Mouse (Mus musculus): ENCODE measurements at regions not wholly inside any gene's neighbourhood (a gene's known extent, or its start where the extent isn't known, plus 50 kb on each side); places are given as distances from the start of the nearest gene placed in this dataset.
"Not testable (repeated sequence)": the region's sequence is repeated elsewhere in the genome, so short reads cannot be mapped to it uniquely, and the experiment has no call there.

DNA sequence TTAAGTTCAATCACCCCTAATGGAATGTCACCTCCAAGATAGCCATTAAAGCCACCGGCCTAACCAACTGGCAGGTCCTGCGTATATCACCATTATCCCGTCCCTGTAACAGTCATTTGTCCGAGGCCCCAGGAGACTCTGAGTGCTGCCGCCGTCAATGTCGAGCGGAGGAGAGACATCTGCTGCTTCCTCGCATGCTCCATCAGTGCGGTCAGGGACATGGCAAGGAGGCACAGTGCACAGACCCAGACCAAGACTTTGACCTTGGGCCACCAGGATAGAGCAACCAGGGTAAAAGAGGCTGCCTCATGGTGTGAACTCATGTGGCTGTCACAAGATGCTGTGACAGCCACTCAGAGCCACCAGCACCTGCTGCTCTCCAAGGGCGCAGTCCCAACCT, 172.9 kb downstream of the Tomm20 start:
- DNase-seq (ENCODE audit: low read depth, low spot score), result no peak
- no peaks in the 10 kb centered on the region for H3K27me3 ChIP-seq (ENCODE audit: control insufficient read depth in 1 of 2, insufficient read depth in 2 of 2, low read length in 2 of 2)
- no peaks in the 10 kb centered on the region for H3K36me3 ChIP-seq (ENCODE audit: control insufficient read depth in 1 of 2, insufficient read depth in 2 of 2, low read length in 2 of 2)
- no peaks in the 10 kb centered on the region for H3K9me3 ChIP-seq (replicated peaks; ENCODE audit: insufficient read depth, low read length)
- H3K79me2 ChIP-seq (ENCODE audit: control insufficient read depth, insufficient read depth, low read length, poor library complexity), result no peaks in the 10 kb centered on the region
- no peak overlapping the region for H3K27ac ChIP-seq (ENCODE audit: control insufficient read depth, low read depth, low read length)
- peaks cover 0 to 9% of the 10 kb centered on the region in 2 experiments; a peak in 2 of 4 replicates for H3K4me1 ChIP-seq (ENCODE audit: control insufficient read depth in 1 of 2, insufficient read depth in 2 of 2, low read length in 2 of 2)
- TF ChIP-seq ZMIZ1 (IDR thresholded peaks at IDR 0.05; ENCODE audit: low read depth, low read length) (no peak), RAD21 (IDR thresholded peaks at IDR 0.05; ENCODE audit: low read depth, low read length) (no peak), BHLHE40 (IDR thresholded peaks at IDR 0.05; ENCODE audit: borderline replicate concordance, low read depth, low read length) (no peak), CTCF (IDR thresholded peaks at IDR 0.05 in 2 of 3, conservative IDR thresholded peaks at IDR 0.05 in 1 of 3; ENCODE audit: control insufficient read depth in 1 of 3, insufficient read depth in 1 of 3, low read depth in 2 of 3, low read length in 3 of 3, poor library complexity in 1 of 3, severe bottlenecking in 1 of 3) (no peak), USF2 (IDR thresholded peaks at IDR 0.05; ENCODE audit: borderline replicate concordance in 1 of 2, insufficient read depth in 1 of 2, low read depth in 1 of 2, low read length in 2 of 2) (no peak), POLR2A (IDR thresholded peaks at IDR 0.05; ENCODE audit: control insufficient read depth in 1 of 2, insufficient read depth in 1 of 2, low read depth in 1 of 2, low read length in 2 of 2, poor library complexity in 1 of 2) (no peak)
- no peak overlapping the region for H3K9ac ChIP-seq (ENCODE audit: control insufficient read depth, low read depth, low read length, poor library complexity, severe bottlenecking)
- no peak overlapping the region for H3K4me3 ChIP-seq (ENCODE audit: control insufficient read depth in 1 of 2, insufficient read depth in 1 of 2, low read depth in 2 of 2, low read length in 2 of 2)

DNA sequence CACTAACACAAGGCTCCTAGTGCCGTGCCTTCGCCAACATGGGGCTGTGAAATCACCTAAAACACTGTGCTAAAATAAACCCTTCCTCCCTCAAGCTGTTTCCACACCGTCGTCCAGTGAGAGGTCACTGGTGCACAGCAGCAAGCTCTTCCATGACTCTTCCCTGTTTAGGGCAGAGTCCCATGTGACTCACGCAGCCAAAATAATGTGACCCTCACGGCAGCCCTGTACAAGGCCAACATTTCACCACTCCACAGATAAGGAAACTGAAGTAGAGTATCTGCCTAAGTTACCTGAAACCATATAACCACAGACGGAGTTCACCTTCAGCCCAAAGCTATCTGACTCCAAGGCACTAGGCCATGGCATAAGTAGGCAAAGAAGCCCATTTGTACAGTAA, 173.4 kb downstream of the Tomm20 start:
- DNase-seq (ENCODE audit: low read depth, low spot score), result no peak
- TF ChIP-seq KAT2A (conservative IDR thresholded peaks at IDR 0.05; ENCODE audit: low read depth, low read length) (no peak), EP300 (IDR thresholded peaks at IDR 0.05; ENCODE audit: low read depth in 1 of 2, low read length in 2 of 2) (no peak), UBTF (IDR thresholded peaks at IDR 0.05; ENCODE audit: borderline replicate concordance, insufficient read depth, low read depth, low read length) (no peak), BHLHE40 (IDR thresholded peaks at IDR 0.05; ENCODE audit: borderline replicate concordance, low read depth, low read length) (no peak), RAD21 (IDR thresholded peaks at IDR 0.05; ENCODE audit: low read depth, low read length) (no peak), ELF1 (IDR thresholded peaks at IDR 0.05; ENCODE audit: low read depth, low read length) (no peak), USF2 (IDR thresholded peaks at IDR 0.05; ENCODE audit: borderline replicate concordance in 1 of 2, insufficient read depth in 1 of 2, low read depth in 1 of 2, low read length in 2 of 2) (no peak), CHD1 (IDR thresholded peaks at IDR 0.05; ENCODE audit: low read depth, low read length) (no peak), GATA1 (IDR thresholded peaks at IDR 0.05; ENCODE audit: low read depth, low read length) (no peak), ZC3H11A (IDR thresholded peaks at IDR 0.05; ENCODE audit: low read depth, low read length) (no peak), HCFC1 (IDR thresholded peaks at IDR 0.05; ENCODE audit: low read depth, low read length) (no peak), MYB (IDR thresholded peaks at IDR 0.05; ENCODE audit: low read depth, low read length) (no peak), MEF2A (IDR thresholded peaks at IDR 0.05; ENCODE audit: extremely low read depth, insufficient replicate concordance, low read depth, low read length, poor library complexity, severe bottlenecking) (no peak), MAFK (IDR thresholded peaks at IDR 0.05; ENCODE audit: borderline replicate concordance, low read depth, low read length) (no peak), ETS1 (IDR thresholded peaks at IDR 0.05; ENCODE audit: low read depth, low read length) (no peak), CHD2 (IDR thresholded peaks at IDR 0.05; ENCODE audit: low read length) (no peak)
- no peak overlapping the region for H3K27ac ChIP-seq (ENCODE audit: control insufficient read depth, low read depth, low read length)
- peaks cover 0 to 9% of the 10 kb centered on the region in 2 experiments; a peak in 2 of 4 replicates for H3K4me1 ChIP-seq (ENCODE audit: control insufficient read depth in 1 of 2, insufficient read depth in 2 of 2, low read length in 2 of 2)
- no peaks in the 10 kb centered on the region for H3K9me3 ChIP-seq (replicated peaks; ENCODE audit: insufficient read depth, low read length)
- no peak overlapping the region for H3K4me3 ChIP-seq (ENCODE audit: control insufficient read depth in 1 of 2, insufficient read depth in 1 of 2, low read depth in 2 of 2, low read length in 2 of 2)
- no peak overlapping the region for H3K9ac ChIP-seq (ENCODE audit: control insufficient read depth, low read depth, low read length, poor library complexity, severe bottlenecking)
- H3K27me3 ChIP-seq (ENCODE audit: control insufficient read depth in 1 of 2, insufficient read depth in 2 of 2, low read length in 2 of 2), result no peaks in the 10 kb centered on the region
- H3K36me3 ChIP-seq (ENCODE audit: control insufficient read depth in 1 of 2, insufficient read depth in 2 of 2, low read length in 2 of 2), result no peaks in the 10 kb centered on the region
- no peaks in the 10 kb centered on the region for H3K79me2 ChIP-seq (ENCODE audit: control insufficient read depth, insufficient read depth, low read length, poor library complexity)

DNA sequence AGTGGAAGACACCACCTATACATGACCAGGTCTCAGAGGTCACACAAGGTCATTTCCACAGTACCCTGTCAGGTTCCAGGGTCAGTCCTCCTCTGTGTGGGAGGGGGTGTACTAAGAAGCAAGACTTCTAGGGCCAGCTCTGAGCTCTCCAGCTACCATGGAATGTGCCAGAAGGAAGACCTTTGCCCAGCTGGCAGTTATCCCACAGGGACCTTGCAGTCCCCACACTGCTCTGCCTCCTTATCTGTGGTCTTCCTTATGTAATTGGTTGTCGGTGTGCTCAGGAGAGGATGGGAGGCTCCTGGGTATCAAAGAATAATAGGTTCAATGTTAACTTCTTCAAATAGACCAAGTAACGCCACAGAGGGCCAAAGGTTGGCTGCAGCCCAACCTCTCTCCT, 175.3 kb downstream of the Tomm20 start:
- H3K9ac ChIP-seq (ENCODE audit: control insufficient read depth, low read depth, low read length, poor library complexity, severe bottlenecking); DNase-seq (ENCODE audit: low read depth, low spot score); H3K36me3 ChIP-seq (ENCODE audit: control insufficient read depth in 1 of 2, insufficient read depth in 2 of 2, low read length in 2 of 2); H3K4me1 ChIP-seq (ENCODE audit: control insufficient read depth in 1 of 2, insufficient read depth in 2 of 2, low read length in 2 of 2); H3K27me3 ChIP-seq (ENCODE audit: control insufficient read depth in 1 of 2, insufficient read depth in 2 of 2, low read length in 2 of 2); H3K9me3 ChIP-seq (replicated peaks; ENCODE audit: insufficient read depth, low read length); H3K27ac ChIP-seq (ENCODE audit: control insufficient read depth, low read depth, low read length); H3K79me2 ChIP-seq (ENCODE audit: control insufficient read depth, insufficient read depth, low read length, poor library complexity); H3K4me3 ChIP-seq (ENCODE audit: control insufficient read depth in 1 of 2, insufficient read depth in 1 of 2, low read depth in 2 of 2, low read length in 2 of 2): not testable (repeated sequence)
